Mouse (Mus musculus): ENCODE data around the gene Gm3460. TPM values are rescaled to one million over a fixed set of nuclear protein-coding genes. Genes with fewer than 3 reads are reported as not detected.
"Not testable (repeated sequence)": the region's sequence is repeated elsewhere in the genome, so short reads cannot be mapped to it uniquely, and the experiment has no call there.

The Gm3460 gene
- 0.18 TPM in 1 of 2 replicates, not detected in the other for polyA plus RNA-seq (2015; fragmentation: Nextera tagmentation; extraction: Ambion mirVana)

DNA sequence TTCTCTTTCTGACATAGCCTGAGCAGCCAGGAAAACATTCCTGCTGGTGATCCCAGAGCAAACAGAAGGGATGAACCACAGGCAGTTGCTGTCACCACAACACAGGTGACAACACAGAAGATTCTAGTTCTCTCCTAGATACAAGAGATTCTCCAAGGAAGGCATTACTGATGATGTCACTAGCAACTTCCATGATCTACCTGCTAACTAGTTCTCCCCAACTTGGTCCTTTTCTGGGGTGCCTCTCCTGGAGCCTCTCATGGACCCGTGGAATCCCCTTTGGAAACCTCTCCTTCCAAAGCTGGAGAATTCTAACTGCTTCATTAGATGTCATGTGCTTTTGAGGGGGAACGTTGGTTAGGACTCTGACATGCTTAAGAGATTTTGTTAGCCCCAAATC, at the start of gene Gm3460:
Gm3460 (minus strand) TSS at position 101 of the 400 bp plus-strand sequence.
- H3K4me1 ChIP-seq (replicated peaks); H3K9ac ChIP-seq; H3K27me3 ChIP-seq; ATAC-seq (ENCODE audit: low FRiP score); H3K4me3 ChIP-seq; H3K36me3 ChIP-seq; H3K9me3 ChIP-seq; H3K4me2 ChIP-seq; H3K27ac ChIP-seq: not testable (repeated sequence)
- 72% methylated on average over 1 of the region's 2 CpGs for WGBS

DNA sequence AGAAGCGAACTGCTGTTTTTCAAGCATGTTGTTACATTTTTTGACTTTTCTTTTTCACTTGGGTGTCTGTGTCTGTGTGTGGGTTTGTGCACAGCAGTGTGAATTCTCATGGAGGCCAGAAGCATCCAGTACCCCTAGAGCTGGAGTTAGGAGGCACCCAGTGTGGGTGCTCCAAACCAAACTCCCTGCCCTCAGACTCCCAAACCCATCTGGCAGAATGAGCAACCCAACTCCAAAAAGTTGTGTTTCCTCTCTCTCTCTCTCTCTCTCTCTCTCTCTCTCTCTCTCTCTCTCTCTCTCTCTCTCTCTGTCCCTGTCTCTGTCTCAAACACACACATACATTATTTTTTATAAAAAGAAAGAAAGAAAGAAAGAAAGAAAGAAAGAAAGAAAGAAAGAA, 15.8 kb downstream of the Gm3460 start:
- WGBS: no CpG with 5 or more reads among the region's 1 CpGs
- ATAC-seq (ENCODE audit: low FRiP score); H3K9ac ChIP-seq: not testable (repeated sequence)

GRCm38 (mm10) chr14:6605004-6605403, 17.2 kb downstream of the Gm3460 start:
- Histone ChIP-seq H3K9ac (peak overlapping the region; percentile 67), H3K4me3 (peak overlapping the region; percentile 43), H3K4me2 (peak overlapping the region; percentile 71)
- 8% methylated on average over 4 of the region's 20 CpGs for WGBS
- not testable (repeated sequence) for H3K27ac ChIP-seq; H3K4me1 ChIP-seq (replicated peaks); H3K27me3 ChIP-seq; H3K36me3 ChIP-seq; H3K9me3 ChIP-seq; ATAC-seq (ENCODE audit: low FRiP score)

More for the DNA sequence above, 15.8 kb downstream of the Gm3460 start:
- not testable (repeated sequence) for H3K36me3 ChIP-seq; H3K4me2 ChIP-seq; H3K27me3 ChIP-seq; H3K9me3 ChIP-seq; H3K4me1 ChIP-seq (replicated peaks); H3K4me3 ChIP-seq; H3K27ac ChIP-seq

DNA sequence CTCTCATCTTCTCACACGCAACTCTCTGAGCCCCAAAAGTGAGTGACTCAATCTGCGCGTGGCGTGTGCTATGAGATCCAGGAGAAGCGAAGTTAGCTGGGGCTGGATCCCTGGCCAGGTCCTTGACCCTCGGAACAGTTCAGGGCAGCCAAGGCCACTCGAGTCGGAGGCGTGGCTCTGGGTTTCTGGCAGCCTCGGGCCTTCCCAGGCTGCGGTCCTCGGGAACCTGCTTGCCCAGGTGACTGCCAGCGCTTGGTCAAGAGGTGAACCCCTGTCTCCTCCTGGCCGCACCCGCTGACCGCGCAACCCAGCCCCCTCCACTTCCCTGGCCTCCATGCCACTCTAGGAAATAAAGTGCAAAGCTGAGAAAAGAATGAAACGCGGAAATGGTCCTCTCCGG, 17.7 kb downstream of the Gm3460 start:
- H3K27me3 ChIP-seq; ATAC-seq (ENCODE audit: low FRiP score); H3K27ac ChIP-seq; H3K9me3 ChIP-seq; H3K4me1 ChIP-seq (replicated peaks); H3K36me3 ChIP-seq: not testable (repeated sequence)
- 4% methylated on average over 17 of the region's 20 CpGs for WGBS
- peak overlapping the region; percentile 67 for H3K9ac ChIP-seq
- H3K4me3 ChIP-seq: peak overlapping the region; percentile 43
- H3K4me2 ChIP-seq: peak overlapping the region; percentile 71

- H3K9me3 ChIP-seq; H3K4me1 ChIP-seq (replicated peaks); H3K4me3 ChIP-seq; H3K27ac ChIP-seq; H3K36me3 ChIP-seq; ATAC-seq (ENCODE audit: low FRiP score); H3K4me2 ChIP-seq; H3K9ac ChIP-seq; H3K27me3 ChIP-seq: not testable (repeated sequence)
- WGBS: 50% methylated on average over 1 of the region's 2 CpGs
Observed at GRCm38 (mm10) chr14:6590513-6590912, 31.7 kb downstream of the Gm3460 start, which contains the start of gene Gm3629. Gene Gm3629 (minus strand): TSS chr14:6590613.

Other genes starting within 250 kb of the Gm3460 start
- 0.25 TPM in 1 of 2 replicates, not detected in the other for gene Gm16440, start 232.1 kb downstream of the Gm3460 start, polyA plus RNA-seq (2015; fragmentation: Nextera tagmentation; extraction: Ambion mirVana)
- 3.7 and 4.7 TPM in 2 replicates for gene Gm3591, start 209.9 kb downstream of the Gm3460 start, polyA plus RNA-seq (2015; fragmentation: Nextera tagmentation; extraction: Ambion mirVana)
- gene Gm3594, start 177.8 kb downstream of the Gm3460 start, polyA plus RNA-seq (2015; fragmentation: Nextera tagmentation; extraction: Ambion mirVana): not detected in 2 replicates
- gene Gm8356, start 85.1 kb downstream of the Gm3460 start, polyA plus RNA-seq (2015; fragmentation: Nextera tagmentation; extraction: Ambion mirVana): not detected in 2 replicates
- 0.38 and 0.74 TPM in 2 replicates for gene Gm3629, start 31.8 kb downstream of the Gm3460 start, polyA plus RNA-seq (2015; fragmentation: Nextera tagmentation; extraction: Ambion mirVana)
- not detected in 2 replicates for gene Gm10251, start 61.8 kb upstream of the Gm3460 start, polyA plus RNA-seq (2015; fragmentation: Nextera tagmentation; extraction: Ambion mirVana)
- 0.26 TPM in 1 of 2 replicates, not detected in the other for gene Gm8050, start 97.8 kb upstream of the Gm3460 start, polyA plus RNA-seq (2015; fragmentation: Nextera tagmentation; extraction: Ambion mirVana)
- gene Gm3636, start 119.9 kb upstream of the Gm3460 start, polyA plus RNA-seq (2015; fragmentation: Nextera tagmentation; extraction: Ambion mirVana): 14.5 and 16.5 TPM in 2 replicates
- not detected in 2 replicates for gene Gm8362, start 152.0 kb upstream of the Gm3460 start, polyA plus RNA-seq (2015; fragmentation: Nextera tagmentation; extraction: Ambion mirVana)
- not detected in 2 replicates for gene Gm3642, start 217.9 kb upstream of the Gm3460 start, polyA plus RNA-seq (2015; fragmentation: Nextera tagmentation; extraction: Ambion mirVana)